Mouse (Mus musculus): Measurements from ENCODE around the gene Tmem203. TPM values are rescaled to one million over a fixed set of nuclear protein-coding genes. Genes with fewer than 3 reads are reported as not detected.

The Tmem203 gene
- total and polyA plus RNA-seq, 2 experiments = 14.5 to 43.7 TPM

DNA sequence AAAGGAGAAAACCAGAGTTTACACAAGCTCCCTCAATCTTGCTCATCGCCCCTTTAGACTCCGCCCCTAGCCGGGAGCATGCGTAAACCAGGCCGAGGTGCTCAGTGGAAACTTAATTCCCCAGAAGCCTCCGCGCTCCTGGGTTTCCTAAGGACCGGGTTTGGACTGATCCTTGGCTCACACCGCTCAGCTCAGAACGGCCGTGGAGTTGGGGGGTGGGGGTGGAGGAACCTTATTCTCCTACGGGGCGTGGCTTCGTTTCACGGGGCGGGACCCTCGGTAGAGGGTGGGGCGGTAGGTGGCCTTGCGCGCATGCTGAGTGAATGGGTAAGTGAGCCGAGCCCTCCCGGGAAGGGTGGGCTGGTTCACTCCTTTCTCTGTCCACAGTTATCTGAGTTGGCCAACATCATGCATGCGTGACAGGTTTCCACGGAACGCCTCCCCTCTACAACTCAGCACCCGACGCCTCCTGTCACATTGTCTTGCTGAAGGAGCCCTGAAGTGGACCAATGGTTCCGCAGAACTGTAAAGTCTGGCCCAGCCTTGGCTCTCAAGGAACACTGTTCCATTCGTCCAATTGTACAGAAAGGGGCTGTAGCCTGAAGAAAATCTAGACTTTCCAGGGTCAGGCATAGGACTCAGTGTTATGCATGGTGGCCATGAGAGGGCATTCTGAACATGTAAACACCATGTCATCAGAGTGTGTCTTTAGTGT is 14.4 kb upstream of the Tmem203 start:
- H3K4me3 ChIP-seq (ENCODE audit: insufficient read depth, low read depth, low read length) = peak overlapping the region; percentile 36; the same call in 1 of the 2 replicates
- 4% methylated on average over 29 of the region's 29 CpGs for WGBS
- peaks cover 4% of the 10 kb centered on the region; the same call in 1 of the 2 replicates for H3K4me1 ChIP-seq (ENCODE audit: control insufficient read depth, insufficient read depth, low read length)
- H3K27me3 ChIP-seq (ENCODE audit: control insufficient read depth, insufficient read depth, low read length) = 0 out of 2 replicates have a peak, but pooled peaks cover 7% of the 10 kb centered on the region
- TF ChIP-seq POLR2A (IDR thresholded peaks at IDR 0.05; ENCODE audit: extremely low read depth, insufficient read depth, low read length) (no peak), CTCF (IDR thresholded peaks at IDR 0.05; ENCODE audit: low read depth, low read length) (no peak)
- no peaks in the 10 kb centered on the region; the same call in 1 of the 2 replicates for H3K79me2 ChIP-seq (ENCODE audit: control insufficient read depth, insufficient read depth, low read length)
- H3K9ac ChIP-seq (ENCODE audit: low read depth, low read length) = peak overlapping the region; percentile 6; the same call in 1 of the 2 replicates
- no peak overlapping the region for H3K27ac ChIP-seq (replicated peaks; ENCODE audit: insufficient read depth, low read depth, low read length)
- DNase-seq (ENCODE audit: extremely low read depth, low read depth, low spot score) = no peak
- no peaks in the 10 kb centered on the region for H3K36me3 ChIP-seq (ENCODE audit: control insufficient read depth, insufficient read depth, low read length)

DNA sequence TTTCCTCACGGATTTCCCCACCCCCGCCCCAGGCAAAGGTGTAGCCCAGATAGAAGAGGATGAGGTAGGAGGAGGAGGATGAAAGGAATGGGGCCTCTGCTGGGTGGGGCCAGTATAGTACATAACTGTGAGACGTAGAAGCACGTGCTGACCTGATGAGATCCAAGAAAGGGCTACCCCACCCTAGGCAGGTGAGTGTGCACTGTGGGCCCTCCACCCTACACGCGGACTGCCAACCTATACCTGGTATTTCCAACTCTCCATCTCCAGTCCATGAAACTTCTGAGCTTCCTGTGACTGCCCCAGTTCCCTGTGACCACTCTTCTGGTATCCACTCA is 13.8 kb upstream of the Tmem203 start:
- 0 out of 2 replicates have a peak, but pooled peaks cover 7% of the 10 kb centered on the region for H3K27me3 ChIP-seq (ENCODE audit: control insufficient read depth, insufficient read depth, low read length)
- peaks cover 4% of the 10 kb centered on the region; the same call in 1 of the 2 replicates for H3K4me1 ChIP-seq (ENCODE audit: control insufficient read depth, insufficient read depth, low read length)
- DNase-seq (ENCODE audit: extremely low read depth, low read depth, low spot score) = no peak
- no peaks in the 10 kb centered on the region; the same call in 1 of the 2 replicates for H3K79me2 ChIP-seq (ENCODE audit: control insufficient read depth, insufficient read depth, low read length)
- H3K27ac ChIP-seq (replicated peaks; ENCODE audit: insufficient read depth, low read depth, low read length) = no peak overlapping the region
- H3K36me3 ChIP-seq (ENCODE audit: control insufficient read depth, insufficient read depth, low read length) = no peaks in the 10 kb centered on the region
- TF ChIP-seq POLR2A (IDR thresholded peaks at IDR 0.05; ENCODE audit: extremely low read depth, insufficient read depth, low read length) (no peak), CTCF (IDR thresholded peaks at IDR 0.05; ENCODE audit: low read depth, low read length) (no peak)
- 17% methylated on average over 6 of the region's 6 CpGs for WGBS
- no peak overlapping the region for H3K4me3 ChIP-seq (ENCODE audit: insufficient read depth, low read depth, low read length)
- no peak overlapping the region for H3K9ac ChIP-seq (ENCODE audit: low read depth, low read length)

DNA sequence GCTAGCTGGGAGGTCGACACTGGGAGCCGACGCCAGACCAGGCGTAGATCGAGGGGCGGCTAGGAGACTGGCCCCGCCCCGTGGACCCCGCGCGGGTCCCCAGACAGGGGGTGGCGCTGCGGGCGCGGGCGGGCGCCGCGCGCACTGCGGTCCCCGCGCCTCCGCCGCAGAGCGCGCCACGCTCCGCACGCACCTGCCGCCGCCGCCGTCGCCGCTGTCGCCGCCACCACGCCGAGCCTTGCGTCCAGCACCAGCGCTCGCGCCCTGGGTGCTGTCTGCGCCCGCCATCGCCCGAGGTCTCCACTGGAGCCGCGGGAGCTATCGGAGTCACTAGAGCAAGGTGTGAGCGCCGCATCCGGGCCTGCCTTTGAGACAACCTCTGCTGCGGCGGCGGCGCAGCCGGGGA is 13.1 kb upstream of the Tmem203 start, which contains the start of the genes Rnf208 and Cysrt1:
Rnf208 (plus strand) TSS at position 155 of the 406 bp plus-strand sequence.
Cysrt1 (minus strand) TSS at position 352 of the 406 bp plus-strand sequence.
- Histone ChIP-seq H3K4me1 (ENCODE audit: control insufficient read depth, insufficient read depth, low read length) (peaks cover 4% of the 10 kb centered on the region; the same call in 1 of the 2 replicates), H3K36me3 (ENCODE audit: control insufficient read depth, insufficient read depth, low read length) (no peaks in the 10 kb centered on the region), H3K79me2 (ENCODE audit: control insufficient read depth, insufficient read depth, low read length) (no peaks in the 10 kb centered on the region; the same call in 1 of the 2 replicates), H3K9ac (ENCODE audit: low read depth, low read length) (peak within 1 kb of the TSS; percentile 33; the same call in 1 of the 2 replicates), H3K27ac (replicated peaks; ENCODE audit: insufficient read depth, low read depth, low read length) (no peak within 1 kb of the TSS), H3K4me3 (ENCODE audit: insufficient read depth, low read depth, low read length) (peak within 1 kb of the TSS; percentile 24; the same call in 1 of the 2 replicates), H3K27me3 (ENCODE audit: control insufficient read depth, insufficient read depth, low read length) (0 out of 2 replicates have a peak, but pooled peaks cover 7% of the 10 kb centered on the region)
- TF ChIP-seq CTCF (IDR thresholded peaks at IDR 0.05; ENCODE audit: low read depth, low read length) (no peak), POLR2A (IDR thresholded peaks at IDR 0.05; ENCODE audit: extremely low read depth, insufficient read depth, low read length) (no peak)
- no peak for DNase-seq (ENCODE audit: extremely low read depth, low read depth, low spot score)
- 2% methylated on average over 59 of the region's 59 CpGs for WGBS

DNA sequence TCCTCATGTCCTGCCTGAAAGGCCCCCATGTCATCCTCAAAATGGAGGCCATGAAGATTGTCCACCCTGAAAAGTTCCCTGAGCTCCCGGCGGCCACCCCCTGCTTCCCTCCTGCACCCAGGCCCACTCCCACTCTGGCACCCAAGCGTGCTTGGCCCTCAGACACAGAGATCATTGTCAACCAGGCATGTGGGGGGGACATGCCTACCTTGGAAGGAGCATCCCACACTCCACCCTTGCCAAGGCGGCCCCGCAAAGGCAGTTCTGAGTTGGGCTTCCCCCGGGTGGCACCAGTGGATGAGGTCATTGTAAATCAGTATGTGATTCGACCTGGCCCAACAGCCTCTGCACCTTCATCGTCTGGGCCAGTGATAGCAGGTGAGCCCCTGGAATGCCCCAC is 11.9 kb upstream of the Tmem203 start:
- 0 out of 2 replicates have a peak, but pooled peaks cover 7% of the 10 kb centered on the region for H3K27me3 ChIP-seq (ENCODE audit: control insufficient read depth, insufficient read depth, low read length)
- TF ChIP-seq POLR2A (IDR thresholded peaks at IDR 0.05; ENCODE audit: extremely low read depth, insufficient read depth, low read length) (no peak), CTCF (IDR thresholded peaks at IDR 0.05; ENCODE audit: low read depth, low read length) (no peak)
- H3K9ac ChIP-seq (ENCODE audit: low read depth, low read length) = no peak overlapping the region
- no peaks in the 10 kb centered on the region; the same call in 1 of the 2 replicates for H3K79me2 ChIP-seq (ENCODE audit: control insufficient read depth, insufficient read depth, low read length)
- no peak overlapping the region for H3K4me3 ChIP-seq (ENCODE audit: insufficient read depth, low read depth, low read length)
- DNase-seq (ENCODE audit: extremely low read depth, low read depth, low spot score) = no peak
- peaks cover 4% of the 10 kb centered on the region; the same call in 1 of the 2 replicates for H3K4me1 ChIP-seq (ENCODE audit: control insufficient read depth, insufficient read depth, low read length)
- no peaks in the 10 kb centered on the region for H3K36me3 ChIP-seq (ENCODE audit: control insufficient read depth, insufficient read depth, low read length)
- no peak overlapping the region for H3K27ac ChIP-seq (replicated peaks; ENCODE audit: insufficient read depth, low read depth, low read length)
- 85% methylated on average over 8 of the region's 8 CpGs for WGBS

DNA sequence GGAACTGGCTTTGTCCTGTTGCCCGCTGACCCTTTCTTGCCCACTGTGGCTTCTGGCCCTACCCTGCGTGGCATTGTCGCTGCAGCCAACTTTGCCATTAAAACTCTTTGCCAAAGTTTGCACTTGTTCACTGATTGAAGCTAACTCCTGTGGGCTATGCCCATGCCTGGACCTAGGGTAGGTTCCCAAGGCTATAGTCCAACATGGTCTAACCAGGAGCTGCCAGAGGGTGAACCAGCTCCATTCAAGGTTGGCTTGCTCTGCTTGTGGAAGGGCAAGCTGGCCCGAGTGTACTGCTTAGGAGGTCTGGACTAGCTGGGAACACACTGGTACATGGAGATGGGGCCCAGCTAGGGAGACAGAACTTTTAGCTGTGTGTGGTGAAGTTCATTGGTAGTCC is 11.1 kb upstream of the Tmem203 start:
- Histone ChIP-seq H3K36me3 (ENCODE audit: control insufficient read depth, insufficient read depth, low read length) (no peaks in the 10 kb centered on the region), H3K79me2 (ENCODE audit: control insufficient read depth, insufficient read depth, low read length) (no peaks in the 10 kb centered on the region; the same call in 1 of the 2 replicates), H3K4me1 (ENCODE audit: control insufficient read depth, insufficient read depth, low read length) (peaks cover 4% of the 10 kb centered on the region; the same call in 1 of the 2 replicates), H3K27ac (replicated peaks; ENCODE audit: insufficient read depth, low read depth, low read length) (no peak overlapping the region), H3K9ac (ENCODE audit: low read depth, low read length) (no peak overlapping the region), H3K27me3 (ENCODE audit: control insufficient read depth, insufficient read depth, low read length) (0 out of 2 replicates have a peak, but pooled peaks cover 7% of the 10 kb centered on the region), H3K4me3 (ENCODE audit: insufficient read depth, low read depth, low read length) (no peak overlapping the region)
- DNase-seq (ENCODE audit: extremely low read depth, low read depth, low spot score) = no peak
- TF ChIP-seq CTCF (IDR thresholded peaks at IDR 0.05; ENCODE audit: low read depth, low read length) (no peak), POLR2A (IDR thresholded peaks at IDR 0.05; ENCODE audit: extremely low read depth, insufficient read depth, low read length) (no peak)
- 87% methylated on average over 4 of the region's 4 CpGs for WGBS
